Mouse (Mus musculus): ENCODE measurements around the gene Fcor.

Gene Fcor

DNA sequence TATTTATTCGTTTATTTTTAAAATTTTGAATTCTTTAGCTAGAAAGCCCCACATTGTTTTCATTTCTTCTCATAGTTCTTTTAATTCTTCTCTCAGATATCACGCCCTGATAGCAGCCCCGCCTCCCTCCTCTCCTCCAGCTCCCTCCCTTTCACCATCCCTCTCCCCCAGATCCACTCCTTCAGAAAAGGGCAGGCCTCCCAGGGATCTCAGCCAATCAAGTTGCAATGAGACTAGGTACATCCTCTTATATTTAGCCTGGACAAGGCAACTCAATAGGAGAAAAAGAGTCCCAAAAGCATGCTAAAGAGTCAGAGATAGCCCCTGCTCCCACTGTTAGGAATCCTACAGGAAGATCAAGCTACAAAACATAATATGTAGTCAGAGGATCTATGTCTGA lies 2.5 kb upstream of the Fcor start:
- DNase-seq (ENCODE audit: low read depth, low spot score), result no peak

DNA sequence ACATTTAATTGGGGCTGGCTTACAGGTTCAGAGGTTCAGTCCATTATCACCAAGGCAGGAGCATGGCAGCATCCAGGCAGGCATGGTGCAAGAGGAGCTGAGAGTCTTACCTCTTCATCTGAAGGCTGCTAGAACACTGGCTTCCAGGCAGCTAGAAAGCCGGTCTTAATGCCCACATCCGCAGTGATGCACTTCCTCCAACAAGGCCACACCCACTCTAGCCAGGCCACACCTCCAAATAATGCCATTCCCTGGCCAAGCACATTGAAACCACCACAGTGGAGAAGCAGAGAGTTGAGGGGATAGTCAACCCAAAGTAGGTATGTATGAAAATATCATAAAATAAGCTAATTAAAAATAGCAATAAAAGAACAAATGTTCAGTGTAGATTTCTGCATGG lies 1.8 kb downstream of the Fcor start:
- DNase-seq (ENCODE audit: low read depth, low spot score), result peak; percentile 34

DNA sequence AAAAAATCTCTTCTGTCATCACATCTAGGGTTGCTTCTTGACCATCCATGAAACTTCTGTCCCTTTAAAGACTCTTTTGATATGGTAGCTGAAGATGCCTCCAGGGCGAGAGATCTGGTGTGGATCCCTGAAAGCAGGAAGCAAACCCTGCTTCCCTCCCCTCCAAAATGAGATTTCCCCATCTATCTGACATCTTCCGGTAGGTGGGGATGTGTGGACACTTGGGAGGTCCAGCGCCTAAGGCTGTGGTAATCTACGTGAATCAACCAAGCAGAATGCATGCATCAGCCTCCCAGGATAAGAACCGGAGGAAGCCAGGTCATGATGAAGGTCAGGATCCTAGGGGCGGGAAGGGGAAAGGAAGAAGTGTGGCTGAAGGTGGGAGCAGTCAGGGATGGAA lies 6.7 kb downstream of the Fcor start, which contains the start of gene Mcemp1:
Gene Mcemp1, plus strand, starts transcription at position 248 of the 400 bp plus-strand sequence.
- no peak for DNase-seq (ENCODE audit: low read depth, low spot score)

DNA sequence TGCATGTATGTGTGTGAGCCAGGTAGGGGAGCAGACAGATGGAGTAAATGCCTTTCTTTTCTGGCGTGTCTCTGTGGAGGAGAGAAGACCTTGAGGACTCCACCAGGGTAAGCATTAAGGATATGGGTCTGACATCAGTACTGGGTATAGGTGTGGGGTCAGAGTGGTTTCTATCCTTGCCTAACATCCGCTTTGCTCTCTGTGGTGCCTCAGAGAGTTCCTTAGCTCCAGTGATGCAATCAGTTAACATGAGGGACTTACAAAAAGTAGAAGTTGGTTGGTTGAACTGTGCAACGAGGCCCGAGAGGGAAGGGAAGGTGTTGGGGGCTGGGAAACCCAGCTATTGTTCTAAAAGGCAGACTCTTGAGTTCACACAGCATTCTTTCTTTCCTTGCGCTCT lies 7.8 kb downstream of the Fcor start:
- DNase-seq (ENCODE audit: low read depth, low spot score), result no peak

DNA sequence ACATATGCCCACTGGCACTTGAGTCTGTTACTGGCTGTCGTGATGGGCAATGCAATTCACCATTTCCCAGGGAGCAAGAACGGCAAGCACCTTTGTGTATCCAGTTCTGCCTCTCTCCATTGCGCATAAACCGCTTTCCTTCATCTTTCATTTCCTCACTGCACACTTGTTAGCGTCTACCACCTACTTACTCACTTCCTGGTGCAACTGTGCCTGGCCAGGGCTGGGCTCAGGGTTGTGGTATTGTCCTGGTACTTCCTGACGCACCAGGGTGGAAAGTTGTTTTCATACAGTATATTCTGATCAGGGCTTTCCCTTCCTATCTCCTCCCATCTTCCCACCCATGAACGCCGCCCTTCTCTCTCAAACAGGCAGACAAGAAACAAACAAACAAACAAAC lies 11.3 kb downstream of the Fcor start:
- DNase-seq (ENCODE audit: low read depth, low spot score), result no peak

DNA sequence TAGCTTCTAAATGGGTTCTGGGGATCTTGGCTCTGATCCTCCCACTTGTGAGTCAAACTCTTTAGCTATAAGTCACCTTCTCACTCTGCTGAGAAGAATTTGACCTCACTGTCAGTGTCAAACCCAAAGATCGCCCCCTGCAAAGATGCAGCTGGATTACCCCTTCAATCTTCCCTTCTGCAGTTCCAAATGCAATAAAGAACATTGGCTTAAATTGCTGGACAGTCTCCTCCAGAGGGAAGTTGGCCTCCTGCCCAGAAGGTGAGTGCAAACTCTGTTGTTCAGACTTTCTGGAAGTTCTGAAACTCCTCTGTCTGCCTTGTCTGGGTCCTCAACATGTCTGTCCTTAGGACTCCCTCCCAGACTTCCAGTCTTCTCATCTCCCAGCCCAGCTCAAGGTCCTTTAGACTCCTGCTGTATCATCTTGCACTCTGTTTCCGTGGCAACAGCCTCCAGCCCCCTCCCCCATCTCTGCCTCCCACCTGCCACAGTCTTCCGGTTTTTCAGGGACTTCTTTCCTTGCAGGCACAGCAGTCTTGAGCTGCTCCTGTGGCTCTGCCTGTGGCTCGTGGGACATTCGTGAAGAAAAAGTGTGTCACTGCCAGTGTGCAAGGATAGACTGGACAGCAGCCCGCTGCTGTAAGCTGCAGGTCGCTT lies 15.3 kb downstream of the Fcor start:
- no peak for DNase-seq (ENCODE audit: low read depth, low spot score)

DNA sequence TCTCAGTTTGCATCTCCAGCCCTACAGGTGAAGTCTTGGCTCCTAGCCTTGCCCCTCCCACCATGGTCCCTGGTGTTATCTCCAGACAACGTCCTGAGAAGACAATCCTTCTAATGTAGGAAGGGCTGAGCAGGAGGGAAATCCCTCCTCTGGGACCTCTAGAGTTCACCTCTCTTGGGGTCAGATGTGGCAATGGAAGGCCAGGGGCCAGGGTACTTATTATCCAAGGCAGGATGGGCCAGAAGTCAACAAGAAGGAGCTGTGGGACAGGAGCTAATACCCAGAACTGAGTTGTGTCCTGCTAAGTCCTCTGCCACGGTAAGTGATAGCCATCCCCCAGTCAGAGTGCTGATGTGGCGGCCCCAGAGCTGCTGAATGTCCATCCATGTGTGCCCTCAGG lies 16.6 kb downstream of the Fcor start, which contains the start of gene Retn:
Gene Retn, plus strand, starts transcription at position 245 of the 400 bp plus-strand sequence.
- no peak for DNase-seq (ENCODE audit: low read depth, low spot score)

DNA sequence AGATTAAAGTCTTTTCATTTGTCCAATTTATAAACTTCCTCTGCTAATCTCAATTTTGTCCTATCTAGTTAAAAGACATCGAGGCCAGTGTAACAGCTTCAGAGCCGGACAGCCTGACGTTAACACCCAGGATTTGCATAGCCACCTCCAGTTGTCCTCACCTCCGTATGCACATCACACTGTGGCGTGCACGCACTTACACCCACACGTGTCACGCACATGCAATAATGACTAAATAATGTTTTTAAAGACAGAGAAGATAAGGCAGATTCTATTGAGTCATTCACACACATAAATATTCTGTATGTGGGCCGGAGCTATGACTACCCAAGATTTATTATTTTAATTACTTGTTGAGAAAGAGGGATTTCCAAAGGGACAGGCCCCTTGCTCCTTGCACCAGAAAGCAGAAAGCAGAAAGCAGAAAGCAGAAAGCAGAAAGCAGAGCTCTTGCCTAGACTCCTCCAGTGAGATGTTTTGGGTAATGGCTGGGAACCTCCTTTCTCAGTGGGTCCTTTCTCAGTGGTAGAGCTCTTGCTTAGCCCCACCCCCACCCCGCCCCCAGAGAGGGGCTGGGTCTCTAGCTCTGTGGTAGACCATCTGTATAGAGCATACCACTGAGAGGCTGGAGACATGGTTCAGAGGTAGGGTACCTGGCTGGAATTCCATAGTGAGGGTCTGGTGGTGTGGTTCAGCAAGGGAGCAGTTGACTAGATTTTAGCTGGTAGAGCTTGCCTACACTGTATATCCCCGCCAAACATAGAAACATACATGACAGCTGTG lies 17.2 kb downstream of the Fcor start:
- no peak for DNase-seq (ENCODE audit: low read depth, low spot score)

DNA sequence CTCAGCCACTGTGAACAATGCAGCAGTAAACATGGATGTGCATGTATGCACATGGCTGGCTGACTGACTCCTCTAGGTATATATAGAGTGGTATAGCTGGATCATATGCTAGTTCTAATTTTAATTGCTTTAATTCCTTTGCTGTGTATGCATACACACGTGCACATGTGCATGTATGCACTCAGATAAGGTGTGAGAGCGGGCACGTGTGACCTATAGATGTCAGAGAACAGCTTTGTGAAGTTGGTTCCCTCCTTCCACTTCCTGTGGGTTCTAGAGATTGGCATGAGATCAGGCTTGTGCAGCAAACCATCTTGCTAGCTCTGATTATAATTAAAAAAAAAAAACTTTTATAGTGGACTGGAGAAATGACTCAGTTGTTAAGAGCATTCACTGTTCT lies 19.3 kb downstream of the Fcor start:
- no peak for DNase-seq (ENCODE audit: low read depth, low spot score)

DNA sequence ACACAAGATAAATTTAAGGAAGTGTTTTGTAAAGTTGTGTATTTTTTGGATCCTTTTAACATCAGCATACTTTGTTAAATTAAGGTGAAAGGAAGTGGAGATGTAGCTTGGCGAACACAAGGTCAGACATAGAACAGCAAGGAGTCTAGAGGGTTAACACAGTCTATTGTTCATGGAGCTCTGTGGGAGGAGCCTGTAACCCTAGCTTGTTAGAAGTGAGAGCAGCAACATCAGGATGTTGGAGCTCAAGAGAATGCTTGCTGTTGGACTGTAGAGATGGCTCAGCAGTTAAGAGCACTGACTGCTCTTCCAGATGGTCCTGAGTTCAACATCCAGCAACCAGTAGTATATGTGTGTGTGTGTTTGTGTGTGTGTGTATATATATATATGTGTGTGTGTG lies 23.2 kb downstream of the Fcor start:
- DNase-seq (ENCODE audit: low read depth, low spot score), result no peak

DNA sequence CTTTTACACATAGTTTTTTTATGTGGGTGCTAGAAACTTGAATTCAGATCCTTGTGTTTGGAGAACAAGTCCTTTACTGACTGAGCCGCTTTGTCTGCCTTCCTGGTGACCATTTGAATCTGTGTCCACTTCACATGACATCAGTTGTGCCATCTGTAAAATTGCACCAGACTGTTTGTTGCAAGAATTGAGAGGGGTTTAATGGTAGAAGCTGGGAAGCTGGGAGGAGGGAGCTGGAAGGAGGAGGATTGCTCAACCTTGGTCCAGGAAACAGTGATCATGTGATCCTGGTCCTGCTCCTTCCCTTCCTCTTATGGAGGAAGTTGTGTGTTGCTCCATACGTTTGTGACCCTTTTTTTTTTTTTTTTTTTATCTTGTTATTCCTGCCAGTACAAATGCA lies 23.9 kb downstream of the Fcor start:
- no peak for DNase-seq (ENCODE audit: low read depth, low spot score)

DNA sequence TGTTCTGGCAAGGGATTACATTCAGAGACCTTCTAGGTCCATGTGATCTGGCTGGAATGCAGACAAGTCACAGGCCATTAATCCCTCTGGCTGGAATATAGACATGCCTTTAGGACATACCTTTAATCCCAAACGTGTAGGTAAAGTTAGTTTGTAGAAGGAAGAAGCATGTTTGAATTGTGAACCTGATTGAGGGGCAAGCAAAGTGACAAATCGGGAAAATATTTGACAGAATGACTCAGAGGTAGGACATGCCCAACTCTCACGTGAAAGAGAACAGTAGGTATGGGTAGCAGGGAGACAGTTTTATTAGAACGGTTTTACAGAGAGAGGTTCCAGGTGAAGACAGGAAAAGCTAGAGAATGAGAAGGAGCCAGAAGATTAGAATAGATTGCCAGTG lies 24.6 kb downstream of the Fcor start:
- no peak for DNase-seq (ENCODE audit: low read depth, low spot score)

DNA sequence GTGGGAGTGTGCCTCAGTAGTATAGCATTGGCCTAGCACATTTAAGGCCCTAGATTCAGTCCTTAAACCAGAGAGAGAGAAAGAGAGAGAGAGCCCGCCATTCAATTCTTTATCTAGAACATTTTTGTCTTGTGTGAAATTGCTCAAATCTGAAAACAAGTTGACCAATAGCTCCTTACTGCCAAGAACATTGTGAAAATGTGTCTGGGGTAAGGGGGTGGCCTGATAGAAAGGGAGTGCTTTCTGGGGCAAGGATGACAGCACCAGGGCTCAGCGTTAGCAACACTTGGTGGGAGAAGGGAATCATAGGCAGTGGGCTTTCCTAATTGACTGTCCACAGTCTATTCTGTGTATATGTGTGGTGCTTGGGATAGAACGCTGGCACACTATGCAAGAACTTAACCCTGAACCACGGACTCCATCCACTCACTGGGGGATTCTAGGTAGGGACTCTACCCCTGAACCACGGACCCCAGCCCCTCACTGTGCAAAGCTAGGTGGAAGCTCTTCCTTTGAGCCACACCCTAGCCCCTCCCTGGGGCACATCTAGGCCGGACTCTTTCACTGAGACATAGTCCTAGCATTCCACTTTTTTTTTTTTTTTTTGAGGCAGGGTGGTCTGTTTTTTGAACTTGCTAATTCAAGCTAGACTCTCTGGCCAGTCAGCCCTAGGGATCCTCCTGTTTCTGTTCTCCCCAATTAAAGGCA lies 25.2 kb downstream of the Fcor start:
- DNase-seq (ENCODE audit: low read depth, low spot score), result no peak

DNA sequence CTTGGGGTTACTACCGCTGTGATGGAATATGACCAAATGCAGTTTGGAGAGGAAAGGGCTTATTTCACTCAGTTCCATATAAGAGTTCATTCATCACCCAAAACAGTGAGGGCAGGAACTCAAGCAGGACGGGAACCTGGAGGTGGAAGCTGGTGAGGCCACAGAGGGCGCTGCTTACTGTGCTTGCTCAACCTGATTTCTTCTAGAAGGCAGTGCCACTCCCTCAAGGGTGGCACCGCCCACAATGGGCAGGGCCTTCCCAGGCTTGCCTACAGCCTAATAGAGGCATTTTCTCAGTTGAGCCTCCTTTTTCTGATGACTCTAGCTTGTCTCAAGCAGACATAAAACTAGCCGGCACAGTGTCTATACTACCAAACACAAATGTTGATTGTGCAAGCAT lies 26.4 kb downstream of the Fcor start:
- peak; percentile 65 for DNase-seq (ENCODE audit: low read depth, low spot score)

DNA sequence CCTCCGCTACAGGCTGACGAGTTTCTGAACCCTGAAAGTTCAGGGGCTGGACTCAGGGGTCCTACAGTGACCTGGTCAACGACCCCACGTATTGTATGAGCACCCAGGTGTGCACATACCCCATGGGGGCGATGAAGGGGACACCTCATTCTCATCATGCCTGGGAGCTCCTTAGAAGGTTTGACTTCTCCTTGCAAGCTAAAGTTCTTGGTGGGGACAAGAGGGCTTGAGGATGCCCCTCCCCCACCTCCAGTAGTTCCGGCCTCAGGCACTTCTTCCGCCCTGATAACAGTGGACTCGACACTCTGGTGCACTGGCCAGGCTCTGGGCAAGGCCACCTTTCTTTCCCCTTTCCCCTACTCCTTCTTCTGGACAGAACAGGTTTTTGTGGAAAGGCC lies 40.7 kb downstream of the Fcor start:
- peak; percentile 27 for DNase-seq (ENCODE audit: low read depth, low spot score)

DNA sequence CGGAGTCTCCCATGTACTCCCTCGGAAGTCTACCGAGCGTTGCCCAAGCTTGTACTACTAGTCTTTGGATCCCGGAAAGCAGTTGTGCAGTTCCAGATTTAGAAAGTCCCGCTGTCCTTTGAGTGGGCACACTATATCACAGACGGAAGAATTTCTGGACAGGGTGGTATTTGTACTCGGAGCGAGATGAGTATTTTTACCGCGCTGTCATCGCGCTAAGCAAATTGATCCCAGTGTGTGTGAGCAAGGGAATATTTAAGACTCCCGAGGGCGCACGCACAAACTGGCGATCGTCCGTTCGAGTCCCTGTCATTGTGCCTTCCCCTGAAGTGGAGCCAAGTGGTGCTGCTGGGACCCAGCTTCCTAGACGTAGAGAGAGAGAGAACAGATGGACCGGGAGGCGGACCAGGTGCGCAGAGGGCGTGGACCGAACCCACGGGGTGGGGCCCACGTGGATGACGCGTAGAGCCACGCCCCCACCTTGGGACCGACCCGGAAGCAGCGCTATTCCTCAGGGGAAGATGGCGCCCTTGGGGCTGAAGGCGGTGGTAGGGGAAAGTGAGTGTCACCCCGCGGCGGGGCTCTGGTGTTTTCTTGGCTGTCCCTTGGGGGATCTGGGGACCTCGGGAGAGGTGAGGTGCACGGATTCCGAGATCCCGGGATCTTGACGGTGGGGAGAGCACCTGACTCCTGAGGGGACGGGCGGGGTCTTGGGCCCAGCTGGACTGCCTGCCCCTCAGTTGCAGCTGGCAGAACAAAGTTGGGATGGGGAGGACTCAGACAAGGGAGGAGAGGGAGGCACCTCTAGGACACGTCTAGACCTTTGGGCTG lies 41.3 kb downstream of the Fcor start, which contains the start of gene Stxbp2:
Gene Stxbp2, plus strand, starts transcription at position 309 of the 831 bp plus-strand sequence.
- peak; percentile 91 for DNase-seq (ENCODE audit: low read depth, low spot score)

DNA sequence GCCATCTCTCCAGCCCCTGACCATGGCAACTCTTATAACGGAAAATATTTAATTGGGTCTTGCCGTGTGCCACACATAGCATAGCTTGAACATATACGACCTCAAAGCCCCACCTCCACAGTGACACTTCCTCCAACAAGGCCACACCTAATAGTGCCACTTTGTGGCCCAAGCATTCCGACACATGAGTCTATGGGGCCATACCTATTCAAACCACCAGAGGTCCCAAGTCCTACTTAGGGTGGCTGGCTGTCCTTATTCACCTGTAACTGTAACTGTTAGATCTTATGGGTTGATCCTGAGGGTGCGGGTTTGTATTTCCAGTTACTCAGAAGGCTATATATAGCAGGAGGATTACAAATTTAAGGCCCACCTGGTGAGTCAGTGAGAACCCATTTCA lies 44.1 kb downstream of the Fcor start:
- DNase-seq (ENCODE audit: low read depth, low spot score), result peak; percentile 66

DNA sequence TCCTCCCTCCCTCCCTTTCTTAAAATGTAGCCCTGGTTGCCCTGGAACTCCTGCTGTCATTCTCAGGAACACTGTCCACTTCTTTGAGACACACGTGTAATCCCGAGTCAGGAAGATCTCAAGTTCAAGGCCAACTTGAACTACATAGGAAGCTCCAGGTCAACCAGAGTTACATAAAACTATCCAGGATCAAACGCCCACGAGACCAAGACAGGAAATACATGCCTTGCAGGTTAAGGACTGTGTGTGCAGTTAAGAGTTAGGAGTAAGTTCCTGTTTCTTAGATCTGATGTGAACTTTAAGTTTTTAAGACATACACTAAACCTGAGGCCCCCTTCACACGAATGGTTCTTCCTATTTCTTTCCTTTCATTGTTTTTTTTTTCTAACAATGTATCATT lies 45.2 kb downstream of the Fcor start:
- no peak for DNase-seq (ENCODE audit: low read depth, low spot score)

DNA sequence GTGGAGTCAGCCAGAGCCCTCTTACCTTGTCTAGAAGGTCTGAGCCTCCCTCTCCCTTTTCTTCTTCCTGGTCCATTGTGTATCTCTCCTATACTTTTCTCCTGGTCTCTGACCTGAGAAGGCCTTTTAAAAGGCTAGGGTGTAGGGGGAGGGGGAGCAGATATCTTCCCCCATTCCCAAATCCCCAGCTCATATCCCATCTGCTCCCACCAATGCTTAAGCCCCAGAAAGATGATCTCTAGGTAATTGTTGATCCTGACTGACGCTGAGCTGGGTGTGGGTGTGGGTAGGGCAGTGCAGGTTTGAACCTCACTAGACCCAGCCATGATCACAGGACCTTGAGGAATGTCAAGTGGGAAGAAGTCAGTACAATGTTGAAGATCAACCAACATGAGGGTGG lies 46.7 kb downstream of the Fcor start, which contains the start of gene Pcp2:
Gene Pcp2, minus strand, starts transcription at position 101 of the 400 bp plus-strand sequence.
- DNase-seq (ENCODE audit: low read depth, low spot score), result no peak

DNA sequence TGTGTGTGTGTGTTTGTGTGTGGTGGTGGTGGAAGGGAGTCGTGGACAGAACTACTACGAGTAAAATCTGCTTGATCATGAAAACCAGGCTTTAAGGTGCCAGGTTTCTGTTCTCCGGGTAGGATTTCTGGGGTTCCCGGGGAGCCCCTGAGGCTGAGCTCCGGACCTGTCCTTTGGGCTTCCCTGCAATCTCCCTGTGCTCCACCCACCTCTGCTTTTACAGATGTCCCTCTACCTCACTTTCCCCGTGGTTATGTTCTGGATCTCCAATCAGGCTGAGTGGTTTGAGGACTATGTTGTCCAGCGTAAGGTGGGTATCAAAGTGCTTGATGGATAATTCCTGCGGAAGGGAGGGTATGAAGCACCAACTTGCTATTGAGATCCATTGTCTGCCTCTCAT lies 50.0 kb downstream of the Fcor start:
- DNase-seq (ENCODE audit: low read depth, low spot score), result no peak

DNA sequence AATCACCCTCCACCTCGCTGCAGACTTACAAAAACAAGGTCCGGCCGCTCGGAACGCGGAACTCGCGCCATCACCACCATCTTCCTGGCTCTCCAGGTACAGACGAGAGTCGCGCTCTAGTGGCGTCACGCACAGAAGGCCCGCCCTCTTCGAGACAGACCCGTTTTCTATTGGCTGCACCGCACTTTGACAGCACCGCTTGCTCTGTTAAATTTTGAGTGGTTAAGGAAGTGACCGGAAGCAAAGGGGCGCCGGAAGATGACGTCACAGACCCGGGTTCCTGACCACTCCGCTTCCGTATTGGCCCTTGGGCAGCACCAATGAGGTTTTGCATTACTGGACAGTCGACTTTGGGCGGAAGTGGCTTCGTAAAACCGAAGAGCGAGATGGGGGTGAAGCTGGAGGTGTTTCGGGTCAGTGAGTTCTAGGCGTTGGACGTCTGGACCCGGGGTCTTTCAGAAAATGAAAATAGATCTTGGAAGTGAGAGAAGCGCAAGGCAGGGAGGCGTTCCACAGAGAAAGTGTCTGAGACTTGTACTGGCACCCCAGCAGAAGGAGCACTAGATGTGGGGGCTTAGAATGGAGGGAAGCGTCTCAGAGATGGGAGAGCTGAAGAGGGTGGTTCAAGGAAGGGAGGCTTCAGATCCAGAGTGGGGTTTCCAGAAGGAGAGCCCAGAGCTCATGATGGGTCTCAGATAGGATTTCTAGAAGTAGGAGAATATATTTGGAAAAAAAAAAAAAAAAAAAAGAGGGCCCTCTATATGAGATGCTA lies 50.8 kb downstream of the Fcor start, which contains the start of the genes Xab2 and Pet100:
Gene Xab2, minus strand, starts transcription at position 118 of the 772 bp plus-strand sequence.
Gene Pet100, plus strand, starts transcription at position 350 of the 772 bp plus-strand sequence.
- peak; percentile 99 for DNase-seq (ENCODE audit: low read depth, low spot score)
